Mouse (Mus musculus) myocyte (in vitro differentiated cells): ENCODE data around the gene Rab5c. TPM values are rescaled to one million over a fixed set of nuclear protein-coding genes. Genes with fewer than 3 reads are reported as not detected.

Experiments used
- H3K27me3 ChIP-seq: one replicate; pipeline ENCODE4 v1.6.1; 2011; ENCODE audit not compliant: control insufficient read depth, insufficient read depth, insufficient read length
- H3K36me3 ChIP-seq: one replicate; pipeline ENCODE4 v1.6.1; 2011; ENCODE audit not compliant: control insufficient read depth, insufficient read depth
- H3K4me2 ChIP-seq: one replicate; pipeline ENCODE4 v1.6.1; 2011; ENCODE audit warnings: low read depth, control low read depth
- H3K4me3 ChIP-seq: one replicate; pipeline ENCODE4 v1.5.1; 2011; ENCODE audit warnings: mild to moderate bottlenecking, control low read depth, moderate library complexity
- H3K79me2 ChIP-seq: one replicate; pipeline ENCODE4 v1.6.1; 2011; ENCODE audit not compliant: control insufficient read depth, insufficient read depth
- H3ac ChIP-seq: one replicate; pipeline ENCODE4 v1.6.1; 2011; ENCODE audit not compliant: control insufficient read depth, insufficient read length
- CEBPB ChIP-seq: IDR thresholded peaks from 2 replicates; pipeline ENCODE4 v1.6.1; 2011; ENCODE audit warnings: mild to moderate bottlenecking, moderate library complexity; ENCODE audit not compliant: poor library complexity, insufficient read depth, severe bottlenecking
- E2F4 ChIP-seq: IDR thresholded peaks from one replicate; pipeline ENCODE4 v1.6.1; 2011; ENCODE audit warnings: mild to moderate bottlenecking, control low read depth, moderate library complexity; ENCODE audit not compliant: insufficient read depth
- MAX ChIP-seq: IDR thresholded peaks from one replicate; pipeline ENCODE4 v1.6.1; 2011; ENCODE audit warnings: low read depth, mild to moderate bottlenecking, control low read depth
- MYOD1 ChIP-seq, 3 experiments: IDR thresholded peaks; one replicate each; pipeline ENCODE4 v1.6.1; 2011; ENCODE audit warnings: control low read depth in 2 of 3, low read depth in 2 of 3, mild to moderate bottlenecking in 2 of 3, moderate library complexity in 1 of 3; ENCODE audit not compliant: insufficient read length in 2 of 3, control insufficient read depth in 1 of 3
- MYOG ChIP-seq, 3 experiments: IDR thresholded peaks; one replicate each; pipeline ENCODE4 v1.6.1; 2011; ENCODE audit warnings: control low read depth in 2 of 3, low read depth in 2 of 3, mild to moderate bottlenecking in 2 of 3; ENCODE audit not compliant: insufficient read length in 2 of 3, control insufficient read depth in 1 of 3, insufficient read depth in 1 of 3
- POLR2A ChIP-seq: IDR thresholded peaks from one replicate; pipeline ENCODE4 v1.6.1; 2011; ENCODE audit warnings: low read depth, mild to moderate bottlenecking, control low read depth, moderate library complexity; ENCODE audit not compliant: insufficient read length
- POLR2AphosphoS2 ChIP-seq: IDR thresholded peaks from one replicate; pipeline ENCODE4 v1.6.1; 2011; ENCODE audit warnings: low read depth, control low read depth; ENCODE audit not compliant: insufficient read length
- REST ChIP-seq: IDR thresholded peaks from one replicate; pipeline ENCODE4 v1.6.1; 2011; ENCODE audit warnings: mild to moderate bottlenecking, control low read depth, moderate library complexity; ENCODE audit not compliant: insufficient read depth, insufficient read length
- SRF ChIP-seq: IDR thresholded peaks from one replicate; pipeline ENCODE4 v1.6.1; 2011; ENCODE audit warnings: low read depth; ENCODE audit not compliant: control insufficient read depth, insufficient read length
- TCF12 ChIP-seq: IDR thresholded peaks from one replicate; pipeline ENCODE4 v1.6.1; 2011; ENCODE audit warnings: mild to moderate bottlenecking, control low read depth; ENCODE audit not compliant: poor library complexity, insufficient read depth, severe bottlenecking
- TCF3 ChIP-seq: IDR thresholded peaks from one replicate; pipeline ENCODE4 v1.6.1; 2011; ENCODE audit warnings: low read depth, control low read depth; ENCODE audit not compliant: insufficient read length
- USF1 ChIP-seq: IDR thresholded peaks from one replicate; pipeline ENCODE4 v1.6.1; 2011; ENCODE audit warnings: low read depth, mild to moderate bottlenecking, control low read depth, moderate library complexity
- polyA plus RNA-seq: library from polyadenylated mRNA; unstranded; fragments of >200 nt; fragmentation: generic; extraction: Trizol; gene quantifications from one replicate; pipeline ENCODE4 v1.2.1, GENCODE M21; 2012; ENCODE audit warnings: missing spikeins

Gene Rab5c
- polyA plus RNA-seq, 1 experiment, result 128 TPM

DNA sequence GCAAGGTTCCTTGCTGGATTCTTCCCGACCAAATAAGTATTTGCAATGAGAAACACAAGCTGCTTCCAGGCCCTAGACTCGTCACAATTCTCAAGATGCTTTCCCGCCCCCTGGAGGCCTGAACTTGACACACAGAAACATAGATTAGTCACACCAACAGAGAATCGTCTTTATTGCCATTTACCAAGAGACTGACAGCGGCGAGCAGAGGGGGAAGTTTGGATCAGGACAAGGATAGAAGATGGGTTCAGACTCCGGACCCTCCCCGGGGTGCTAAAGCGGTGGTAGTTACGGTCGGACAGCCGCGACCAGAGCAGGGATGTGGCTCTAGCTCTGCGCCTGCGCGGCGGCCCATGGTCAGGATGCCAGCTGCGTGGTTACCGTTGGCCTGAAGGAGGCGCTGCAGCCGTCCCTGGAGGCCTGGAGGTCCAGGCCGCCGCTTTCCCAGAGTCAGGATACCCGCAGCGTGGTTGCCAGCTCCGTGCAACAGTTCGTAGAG is 23.6 kb upstream of the Rab5c start:
- H3ac ChIP-seq, result no peak overlapping the region
- H3K4me3 ChIP-seq, result no peak overlapping the region
- H3K27me3 ChIP-seq, result peaks cover 53% of the 10 kb centered on the region
- H3K79me2 ChIP-seq, result no peaks in the 10 kb centered on the region
- no peak overlapping the region for H3K4me2 ChIP-seq
- TF ChIP-seq MYOG (IDR thresholded peaks at IDR 0.05; ENCODE audit: control insufficient read depth in 1 of 3, insufficient read depth in 1 of 3, insufficient read length in 2 of 3, low read depth in 2 of 3) (peak in 1 of 3 experiments; percentile 23), MAX (no peak), POLR2A (no peak)
- H3K36me3 ChIP-seq, result no peaks in the 10 kb centered on the region

DNA sequence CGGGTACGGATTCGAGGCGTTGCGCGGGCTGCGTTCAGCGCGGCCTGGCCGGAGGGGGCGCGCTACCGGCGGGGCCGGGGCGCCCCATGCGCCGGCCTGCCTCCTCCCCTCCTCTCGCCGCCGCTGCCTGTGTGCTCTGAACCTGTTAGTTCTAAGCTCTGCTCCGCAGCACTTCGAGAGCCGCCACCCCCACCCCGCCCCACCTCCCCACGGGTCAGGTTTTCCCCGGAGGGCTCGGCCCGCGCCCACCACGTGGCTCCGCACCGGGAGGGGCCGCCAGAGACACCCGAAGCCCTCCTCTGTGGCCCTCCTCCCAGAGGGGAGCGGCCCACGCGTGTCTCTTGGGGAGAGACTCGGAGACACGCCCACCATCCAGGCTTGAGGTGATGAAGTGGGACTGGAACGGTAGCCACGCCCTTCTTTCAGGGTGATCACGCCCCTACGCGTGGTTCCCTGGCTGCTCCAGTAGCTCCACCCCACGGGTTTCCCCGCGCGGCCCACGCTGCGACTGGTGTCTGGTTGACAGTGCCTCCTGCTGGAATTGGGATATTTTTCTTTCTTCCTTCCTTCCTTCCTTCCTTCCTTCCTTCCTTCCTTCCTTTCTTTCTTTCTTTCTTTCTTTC is 21.7 kb upstream of the Rab5c start, which contains the start of gene Kcnh4:
TSS of gene Kcnh4 (minus strand) at position 332 of the 623 bp plus-strand sequence.
- Histone ChIP-seq H3ac (no peak within 1 kb of the TSS), H3K27me3 (peaks cover 67% of the 10 kb centered on the region), H3K4me2 (no peak within 1 kb of the TSS), H3K4me3 (no peak within 1 kb of the TSS), H3K36me3 (no peaks in the 10 kb centered on the region), H3K79me2 (no peaks in the 10 kb centered on the region)
- TF ChIP-seq SRF, result no peak
- no peak for TF ChIP-seq POLR2A
- TF ChIP-seq MYOG (IDR thresholded peaks at IDR 0.05; ENCODE audit: control insufficient read depth in 1 of 3, insufficient read depth in 1 of 3, insufficient read length in 2 of 3, low read depth in 2 of 3), result no peak
- no peak for TF ChIP-seq TCF12
- no peak for TF ChIP-seq MYOD1 (IDR thresholded peaks at IDR 0.05; ENCODE audit: control insufficient read depth in 1 of 3, insufficient read length in 2 of 3, low read depth in 2 of 3)
- TF ChIP-seq MAX, result no peak
- TF ChIP-seq REST, result no peak
- no peak for TF ChIP-seq CEBPB
- TF ChIP-seq TCF3, result no peak
- no peak for TF ChIP-seq E2F4
- no peak for TF ChIP-seq USF1
- TF ChIP-seq POLR2AphosphoS2, result no peak

DNA sequence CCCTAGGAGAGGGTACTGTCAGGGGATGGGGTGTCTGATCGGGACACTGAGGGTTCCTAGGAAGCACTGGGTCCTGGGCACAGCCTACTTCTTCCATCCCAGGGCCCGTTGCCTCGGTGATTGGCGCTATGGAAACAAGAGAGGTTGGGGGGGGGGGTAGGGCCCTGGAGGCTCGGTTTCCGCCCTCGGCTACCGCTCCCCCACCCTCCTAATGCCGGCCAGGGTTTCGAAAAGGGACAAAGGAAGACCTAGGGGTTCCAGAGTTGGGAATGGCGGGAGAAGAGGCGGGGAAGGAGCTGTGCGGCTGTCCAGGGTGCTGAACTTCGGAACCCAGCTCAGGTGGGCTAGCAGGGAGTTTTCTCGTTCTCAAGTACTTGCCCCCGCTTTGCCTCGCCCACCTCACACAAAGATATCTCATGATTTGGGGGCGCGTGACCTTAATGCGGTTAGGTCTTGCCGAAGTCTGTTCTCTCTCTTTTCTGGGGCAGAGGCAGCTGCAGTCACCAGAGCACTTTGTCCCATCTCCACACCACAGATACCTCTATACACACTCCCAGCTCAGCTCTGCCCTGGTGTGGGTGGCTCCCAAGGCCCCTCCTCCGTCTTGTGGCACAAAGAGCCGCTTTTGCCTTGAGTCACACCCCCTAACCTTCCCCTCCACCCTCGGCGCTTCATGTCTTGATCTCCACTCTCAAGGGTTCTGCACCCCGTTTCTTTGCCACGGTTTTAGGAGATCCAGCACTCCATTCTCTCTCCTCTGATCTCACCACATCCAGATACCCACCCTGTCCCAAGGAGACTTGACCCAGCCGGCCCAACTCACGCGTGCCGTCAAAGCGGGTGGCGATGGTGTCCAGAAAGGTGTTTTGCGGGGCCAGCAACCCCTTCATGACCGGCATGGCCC is 20.9 kb upstream of the Rab5c start:
- Histone ChIP-seq H3K79me2 (no peaks in the 10 kb centered on the region), H3K4me3 (no peak overlapping the region), H3K27me3 (peaks cover 74% of the 10 kb centered on the region), H3K36me3 (no peaks in the 10 kb centered on the region), H3ac (no peak overlapping the region), H3K4me2 (no peak overlapping the region)
- TF ChIP-seq MAX (no peak), REST (peak; percentile 89)

DNA sequence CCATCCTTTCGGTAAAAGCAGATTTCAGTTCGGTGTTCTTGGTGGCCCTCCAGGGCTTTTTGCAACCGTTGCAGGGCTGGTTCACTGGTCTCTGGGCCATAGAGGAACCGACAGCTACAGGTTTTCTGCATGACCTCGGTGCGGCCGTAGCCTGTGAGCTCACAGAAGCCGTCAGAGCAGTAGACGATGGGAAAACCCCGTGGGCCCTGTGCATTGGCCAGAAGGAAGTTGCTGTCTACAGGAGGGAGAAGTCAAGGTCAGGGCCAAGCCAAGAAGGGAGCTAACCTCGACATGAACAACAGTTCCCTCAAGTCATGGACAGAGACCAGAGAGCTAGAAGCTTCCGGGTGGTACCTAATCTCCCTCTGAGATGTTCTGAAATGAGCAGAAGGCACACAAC is 19.6 kb upstream of the Rab5c start:
- Histone ChIP-seq H3K36me3 (no peaks in the 10 kb centered on the region), H3K4me2 (no peak overlapping the region), H3K27me3 (peaks cover 82% of the 10 kb centered on the region), H3ac (no peak overlapping the region), H3K4me3 (no peak overlapping the region), H3K79me2 (no peaks in the 10 kb centered on the region)
- TF ChIP-seq E2F4, result no peak
- TF ChIP-seq SRF, result no peak
- no peak for TF ChIP-seq REST
- no peak for TF ChIP-seq USF1
- TF ChIP-seq POLR2A, result no peak
- TF ChIP-seq TCF3, result no peak
- no peak for TF ChIP-seq MYOD1 (IDR thresholded peaks at IDR 0.05; ENCODE audit: control insufficient read depth in 1 of 3, insufficient read length in 2 of 3, low read depth in 2 of 3)
- no peak for TF ChIP-seq CEBPB
- no peak for TF ChIP-seq POLR2AphosphoS2
- TF ChIP-seq TCF12, result no peak
- no peak for TF ChIP-seq MYOG (IDR thresholded peaks at IDR 0.05; ENCODE audit: control insufficient read depth in 1 of 3, insufficient read depth in 1 of 3, insufficient read length in 2 of 3, low read depth in 2 of 3)
- TF ChIP-seq MAX, result no peak

DNA sequence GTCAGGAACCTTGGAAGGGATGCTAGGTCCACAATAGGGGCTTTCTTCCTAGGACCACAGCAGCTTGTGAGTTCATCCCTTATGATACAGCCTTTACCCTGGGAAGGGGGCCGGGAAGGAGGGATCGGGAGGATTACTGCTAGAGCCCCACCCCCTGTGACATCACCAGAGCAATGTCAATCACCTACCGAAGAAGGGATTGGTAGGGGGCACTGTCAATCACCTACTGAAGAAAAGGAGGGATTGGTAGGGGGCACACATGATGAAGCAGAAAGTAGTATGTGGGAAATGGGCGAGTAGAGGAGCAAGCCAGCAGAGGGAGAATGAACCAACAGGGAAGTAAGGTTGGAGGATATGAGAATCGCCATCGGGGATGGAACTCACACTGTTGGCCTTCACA is 18.5 kb upstream of the Rab5c start:
- Histone ChIP-seq H3K27me3 (peaks cover 81% of the 10 kb centered on the region), H3K4me3 (no peak overlapping the region), H3K4me2 (no peak overlapping the region), H3K79me2 (no peaks in the 10 kb centered on the region), H3ac (no peak overlapping the region), H3K36me3 (no peaks in the 10 kb centered on the region)
- no peak for TF ChIP-seq E2F4
- TF ChIP-seq MYOD1 (IDR thresholded peaks at IDR 0.05; ENCODE audit: control insufficient read depth in 1 of 3, insufficient read length in 2 of 3, low read depth in 2 of 3), result no peak
- TF ChIP-seq MAX, result no peak
- no peak for TF ChIP-seq USF1
